Mouse (Mus musculus) CH12.LX (cell line): ENCODE data around the gene Gata2. TPM values are rescaled to one million over a fixed set of nuclear protein-coding genes. Genes with fewer than 3 reads are reported as not detected.

ENCODE experiments used
- DNase-seq: peaks from one replicate; pipeline ENCODE4 v3.0.0-alpha.2; 2013; ENCODE audit errors: extremely low read depth
- H3K27ac ChIP-seq: 2 replicates; pipeline ENCODE4 v1.5.1; 2012; ENCODE audit warnings: low read depth, mild to moderate bottlenecking, control low read depth, moderate library complexity; ENCODE audit not compliant: insufficient read depth
- H3K27me3 ChIP-seq: replicated peaks from 2 replicates; pipeline ENCODE3; 2012; ENCODE audit warnings: inconsistent platforms
- H3K36me3 ChIP-seq, 2 experiments: replicated peaks in 1 of 2; 2 replicates each; pipeline versions ENCODE3 to v1.6.1; 2012; ENCODE audit warnings: inconsistent platforms in 1 of 2, low read length in 1 of 2, mild to moderate bottlenecking in 1 of 2, mixed read lengths in 1 of 2, moderate library complexity in 1 of 2; ENCODE audit not compliant: control insufficient read depth in 1 of 2, insufficient read depth in 1 of 2
- H3K4me1 ChIP-seq, 2 experiments: 2 replicates each; pipeline ENCODE4 v1.6.1; 2012; ENCODE audit warnings: inconsistent platforms in 1 of 2, moderate library complexity in 1 of 2; ENCODE audit not compliant: insufficient read depth in 2 of 2, control insufficient read depth in 1 of 2
- H3K4me2 ChIP-seq: 2 replicates; pipeline ENCODE4 v1.6.1; 2012; ENCODE audit warnings: low read depth, mild to moderate bottlenecking, control low read depth; ENCODE audit not compliant: poor library complexity, insufficient read depth, severe bottlenecking
- H3K4me3 ChIP-seq, 3 experiments: fragments of 150-350 bp in 1 of 3; sonication (generic) in 1 of 3; replicated peaks in 1 of 3; 2 replicates each; pipeline versions ENCODE3 to v1.5.1; 2011 to 2012; ENCODE audit warnings: low read depth in 2 of 3, low read length in 2 of 3, mild to moderate bottlenecking in 2 of 3, moderate library complexity in 2 of 3, control low read depth in 1 of 3, improper control_type of control experiment in 1 of 3, inconsistent platforms in 1 of 3, mixed read lengths in 1 of 3; ENCODE audit not compliant: poor library complexity in 1 of 3
- H3K79me2 ChIP-seq: replicated peaks from 2 replicates; pipeline ENCODE4 v1.6.1; 2012; ENCODE audit warnings: mild to moderate bottlenecking, moderate library complexity; ENCODE audit not compliant: control insufficient read depth, poor library complexity, insufficient read depth, severe bottlenecking; ENCODE audit errors: extremely low read depth
- H3K9ac ChIP-seq: 2 replicates; pipeline ENCODE4 v1.6.1; 2012; ENCODE audit warnings: low read depth, mild to moderate bottlenecking, control low read depth, moderate library complexity; ENCODE audit not compliant: insufficient read depth
- H3K9me3 ChIP-seq: replicated peaks from 2 replicates; pipeline ENCODE3; 2012; ENCODE audit warnings: low read length, inconsistent platforms, mixed read lengths
- BHLHE40 ChIP-seq: IDR thresholded peaks from 2 replicates; pipeline ENCODE4 v1.6.1; 2011; ENCODE audit warnings: mild to moderate bottlenecking, low read depth, low read length, improper control_type of control experiment
- CTCF ChIP-seq, 2 experiments: IDR thresholded peaks in 1 of 2; conservative IDR thresholded peaks in 1 of 2; 2 replicates each; pipeline ENCODE4 v1.5.1; 2011 to 2012; ENCODE audit warnings: low read depth in 2 of 2, low read length in 2 of 2, improper control_type of control experiment in 1 of 2, inconsistent platforms in 1 of 2, mild to moderate bottlenecking in 1 of 2, moderate library complexity in 1 of 2
- E2F4 ChIP-seq: IDR thresholded peaks from 2 replicates; pipeline ENCODE4 v1.6.1; 2011; ENCODE audit warnings: low read depth, low read length, improper control_type of control experiment; ENCODE audit not compliant: insufficient replicate concordance
- ELF1 ChIP-seq: IDR thresholded peaks from 2 replicates; pipeline ENCODE4 v1.6.1; 2014; ENCODE audit warnings: low read depth, mild to moderate bottlenecking, inconsistent platforms, low read length, improper control_type of control experiment
- GABPA ChIP-seq: IDR thresholded peaks from 2 replicates; pipeline ENCODE4 v1.6.1; 2012; ENCODE audit warnings: low read depth, low read length, improper control_type of control experiment, inconsistent platforms; ENCODE audit not compliant: insufficient replicate concordance
- HCFC1 ChIP-seq: IDR thresholded peaks from 2 replicates; pipeline ENCODE4 v1.6.1; 2012; ENCODE audit warnings: low read depth, mild to moderate bottlenecking, inconsistent platforms, low read length, improper control_type of control experiment
- JUND ChIP-seq: conservative IDR thresholded peaks from 2 replicates; pipeline ENCODE4 v1.6.1; 2011; ENCODE audit warnings: low read depth, low read length, improper control_type of control experiment
- KAT2A ChIP-seq: IDR thresholded peaks from 2 replicates; pipeline ENCODE4 v1.6.1; 2012; ENCODE audit warnings: low read length, improper control_type of control experiment, inconsistent platforms; ENCODE audit not compliant: insufficient replicate concordance
- MAFK ChIP-seq: IDR thresholded peaks from 2 replicates; pipeline ENCODE4 v1.6.1; 2011; ENCODE audit warnings: low read length, improper control_type of control experiment; ENCODE audit not compliant: insufficient replicate concordance
- MEF2A ChIP-seq: IDR thresholded peaks from 2 replicates; pipeline ENCODE4 v1.6.1; 2014; ENCODE audit warnings: low read depth, mild to moderate bottlenecking, inconsistent platforms, low read length, improper control_type of control experiment, borderline replicate concordance
- MXI1 ChIP-seq: IDR thresholded peaks from 2 replicates; pipeline ENCODE4 v1.6.1; 2011; ENCODE audit warnings: mild to moderate bottlenecking, low read depth, low read length, improper control_type of control experiment
- PAX5 ChIP-seq: IDR thresholded peaks from 2 replicates; pipeline ENCODE4 v1.6.1; 2012; ENCODE audit warnings: low read length, inconsistent platforms, mixed read lengths
- POLR2A ChIP-seq: IDR thresholded peaks from 2 replicates; pipeline ENCODE4 v1.6.1; 2011; ENCODE audit warnings: low read depth, mild to moderate bottlenecking, improper control_type of control experiment, low read length
- POLR2AphosphoS2 ChIP-seq: IDR thresholded peaks from 2 replicates; pipeline ENCODE4 v1.6.1; 2011; ENCODE audit warnings: low read depth, low read length, improper control_type of control experiment
- SIN3A ChIP-seq: IDR thresholded peaks from 2 replicates; pipeline ENCODE4 v1.6.1; 2012; ENCODE audit warnings: low read length, improper control_type of control experiment, inconsistent platforms
- TCF12 ChIP-seq: IDR thresholded peaks from 2 replicates; pipeline ENCODE4 v1.6.1; 2014; ENCODE audit warnings: low read depth, mild to moderate bottlenecking, inconsistent platforms, low read length, improper control_type of control experiment
- UBTF ChIP-seq: IDR thresholded peaks from 2 replicates; pipeline ENCODE4 v1.6.1; 2012; ENCODE audit warnings: low read depth, mild to moderate bottlenecking, inconsistent platforms, low read length, improper control_type of control experiment, moderate library complexity
- ZNF384 ChIP-seq: IDR thresholded peaks from 2 replicates; pipeline ENCODE4 v1.6.1; 2012; ENCODE audit warnings: low read depth, low read length, improper control_type of control experiment, inconsistent platforms
- dilution Hi-C: fragments of 300-500 bp; cut with MboI; formaldehyde crosslinking; loops from 2 replicates; pipeline ENCODE4 v1.14.3; 2020; ENCODE audit warnings: low sequenced_read_pairs; ENCODE audit not compliant: extremely low pct_unique_long_range_greater_than_20kb, extremely low pct_ligation_motif_present
- in situ Hi-C: fragments of 300-500 bp; cut with MboI; formaldehyde crosslinking; loops from 3 replicates; pipeline ENCODE4 v1.14.3; 2019; ENCODE audit warnings: low sequenced_read_pairs, low pct_ligation_motif_present, low pct_unique_long_range_greater_than_20kb, mixed read lengths
- polyA plus RNA-seq: library from polyadenylated mRNA; unstranded; fragments of >175 nt; gene quantifications from 2 replicates; pipeline ENCODE4 v1.2.1, GENCODE M21; 2012; ENCODE audit warnings: low read depth; ENCODE audit not compliant: insufficient read length
- total RNA-seq, 2 experiments: library from RNA; depleted of rRNA; stranded (reverse); fragments of 300-350 nt in 1 of 2; fragments of >200 nt in 1 of 2; gene quantifications; 2 replicates each; pipeline ENCODE4 v1.2.3; 2012 to 2014

The Gata2 gene
- total and polyA plus RNA-seq, 3 experiments, result not detected

GRCm38 (mm10) chr6:88202921-88203690 is 9.4 kb downstream of the Gata2 start:
- dilution Hi-C loops, result no loop called here
- peak overlapping the region; percentile 64 for H3K4me2 ChIP-seq
- in situ Hi-C loops, result no loop called here
- no peaks in the 10 kb centered on the region for H3K79me2 ChIP-seq
- H3K27ac ChIP-seq, result no peak overlapping the region
- TF ChIP-seq CTCF (conservative IDR thresholded peaks at IDR 0.05 in 1 of 2, IDR thresholded peaks at IDR 0.05 in 1 of 2; ENCODE audit: low read depth in 2 of 2, low read length in 2 of 2), result 0 out of 4 replicates have a peak, but pooled peaks of 1 of the 2 experiments have one; percentile 9
- no peak for TF ChIP-seq BHLHE40
- peak; percentile 73 for TF ChIP-seq ZNF384
- TF ChIP-seq ELF1, result 0 out of 2 replicates have a peak, but pooled peaks have one; percentile 9
- H3K9ac ChIP-seq, result no peak overlapping the region
- H3K27me3 ChIP-seq, result peaks cover 41% of the 10 kb centered on the region
- peaks cover 0 to 17% of the 10 kb centered on the region in 2 experiments; a peak in 3 of 4 replicates for H3K4me1 ChIP-seq
- no peaks in the 10 kb centered on the region for H3K36me3 ChIP-seq
- no peak overlapping the region for H3K4me3 ChIP-seq
- peaks cover 7% of the 10 kb centered on the region for H3K9me3 ChIP-seq
- DNase-seq, result peak; percentile 21

DNA sequence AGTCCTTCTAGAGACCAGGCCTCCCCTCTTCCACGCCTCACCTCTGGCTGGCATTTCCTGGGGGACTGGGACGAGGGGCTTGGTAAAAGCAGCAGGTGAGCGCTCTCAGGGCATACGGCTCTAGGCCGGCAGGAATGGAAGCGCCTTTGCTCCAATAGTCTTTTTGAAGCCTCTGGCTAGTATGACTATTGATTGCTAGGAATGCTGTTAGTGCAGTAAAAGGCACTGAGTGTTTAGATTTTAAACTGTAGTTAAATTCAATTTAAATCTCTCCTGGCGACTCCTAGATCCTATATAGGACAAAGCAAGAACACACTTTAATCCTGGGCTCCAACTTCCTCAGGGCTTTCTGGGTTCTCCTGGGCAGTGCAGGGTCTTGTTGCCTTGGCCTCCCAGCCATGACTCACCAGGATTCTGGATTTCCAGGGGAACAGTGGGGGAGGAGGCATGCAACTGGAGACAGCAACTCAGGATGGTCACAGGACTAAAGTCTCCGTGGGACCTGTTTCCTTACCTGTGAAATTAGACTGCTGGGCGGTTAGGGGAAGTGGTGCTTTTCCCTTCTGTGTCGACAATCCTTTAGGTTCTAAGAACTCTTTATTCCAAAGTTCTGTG is 10.2 kb downstream of the Gata2 start:
- H3K4me3 ChIP-seq, result no peak overlapping the region
- H3K79me2 ChIP-seq, result no peaks in the 10 kb centered on the region
- in situ Hi-C loops (no loop called here), dilution Hi-C loops (no loop called here)
- DNase-seq, result no peak
- no peak overlapping the region for H3K27ac ChIP-seq
- peaks cover 3% of the 10 kb centered on the region for H3K9me3 ChIP-seq
- no peak overlapping the region for H3K4me2 ChIP-seq
- no peak overlapping the region for H3K9ac ChIP-seq
- H3K36me3 ChIP-seq, result no peaks in the 10 kb centered on the region
- H3K27me3 ChIP-seq, result peaks cover 43% of the 10 kb centered on the region
- no peak for TF ChIP-seq POLR2AphosphoS2
- TF ChIP-seq KAT2A, result no peak
- no peak for TF ChIP-seq GABPA
- no peak for TF ChIP-seq SIN3A
- no peak for TF ChIP-seq UBTF
- TF ChIP-seq MEF2A, result no peak
- TF ChIP-seq E2F4, result no peak
- no peak for TF ChIP-seq TCF12
- TF ChIP-seq JUND, result no peak
- no peak for TF ChIP-seq MAFK
- no peak for TF ChIP-seq PAX5
- no peak for TF ChIP-seq HCFC1
- no peak for TF ChIP-seq MXI1
- no peak for TF ChIP-seq POLR2A
- H3K4me1 ChIP-seq, result peaks cover 0 to 17% of the 10 kb centered on the region in 2 experiments; a peak in 3 of 4 replicates
